Mouse (Mus musculus) liver, adult (tissue): Measurements from ENCODE around the gene Ebf3.

Experiments used
- GATA4 ChIP-seq: IDR thresholded peaks from 2 replicates; pipeline ENCODE4 v1.6.1; 2014; ENCODE audit warnings: mild to moderate bottlenecking, low read length; ENCODE audit not compliant: insufficient replicate concordance

Gene Ebf3

DNA sequence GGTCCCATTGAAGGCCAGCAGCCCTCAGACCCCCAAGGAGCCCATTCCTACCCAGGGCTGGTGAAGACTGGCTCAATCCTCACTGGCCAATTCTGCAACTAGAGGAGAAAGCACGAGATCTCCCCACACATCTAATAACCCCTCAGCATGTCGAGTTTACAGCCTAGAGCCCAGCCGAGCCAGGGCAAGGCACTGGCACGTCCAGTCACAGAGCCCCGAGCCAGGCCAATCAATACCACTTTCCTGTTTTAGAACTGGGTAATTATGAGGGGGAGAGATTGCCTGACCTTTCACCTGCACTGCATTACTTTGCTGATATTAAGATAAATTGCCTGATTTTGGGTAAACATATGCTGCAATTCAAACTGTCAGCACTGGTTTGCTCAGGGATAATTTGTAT is 105.7 kb downstream of the Ebf3 start:
- TF ChIP-seq GATA4: no peak

GRCm38 (mm10) chr7:137206770-137207285 is 107.4 kb downstream of the Ebf3 start:
- no peak for TF ChIP-seq GATA4

DNA sequence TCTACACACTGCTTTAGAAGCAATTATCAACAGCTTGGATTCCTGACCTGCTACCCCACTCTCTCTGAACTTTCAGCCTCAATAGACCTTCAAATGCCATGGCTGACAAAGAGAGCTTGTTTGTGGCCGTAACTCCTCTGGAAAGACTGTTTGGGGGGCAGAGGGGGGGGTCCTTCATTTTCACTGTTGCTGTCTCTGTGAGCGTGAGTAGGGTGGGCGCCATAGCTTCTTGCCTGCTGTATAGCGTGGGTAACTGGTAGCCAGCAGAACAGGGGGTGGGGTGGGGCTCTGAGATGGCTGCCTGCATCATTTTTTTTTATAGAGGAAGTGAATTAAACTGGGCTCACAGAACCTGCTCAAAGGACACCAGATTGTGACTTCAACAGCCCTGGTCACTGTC is 114.7 kb downstream of the Ebf3 start:
- TF ChIP-seq GATA4: no peak

DNA sequence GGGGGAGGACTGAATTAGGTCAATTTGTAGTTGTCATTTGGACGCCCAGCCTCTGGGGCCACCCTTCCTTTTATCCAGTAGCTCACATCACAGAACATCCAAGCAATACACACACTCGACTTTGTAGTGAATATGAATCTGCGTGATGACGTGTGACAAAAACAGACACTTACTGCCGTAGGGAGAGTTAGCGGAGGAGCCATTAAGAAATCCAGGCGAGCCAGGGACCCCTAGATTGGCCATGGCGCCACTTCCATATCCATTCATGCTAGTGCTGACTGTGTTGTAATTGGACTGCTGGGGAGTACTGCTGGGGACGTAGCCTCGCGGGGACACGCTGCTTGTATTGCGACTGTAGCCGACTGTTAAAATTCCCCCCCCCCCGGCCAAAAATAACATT is 115.3 kb downstream of the Ebf3 start:
- TF ChIP-seq GATA4: no peak

DNA sequence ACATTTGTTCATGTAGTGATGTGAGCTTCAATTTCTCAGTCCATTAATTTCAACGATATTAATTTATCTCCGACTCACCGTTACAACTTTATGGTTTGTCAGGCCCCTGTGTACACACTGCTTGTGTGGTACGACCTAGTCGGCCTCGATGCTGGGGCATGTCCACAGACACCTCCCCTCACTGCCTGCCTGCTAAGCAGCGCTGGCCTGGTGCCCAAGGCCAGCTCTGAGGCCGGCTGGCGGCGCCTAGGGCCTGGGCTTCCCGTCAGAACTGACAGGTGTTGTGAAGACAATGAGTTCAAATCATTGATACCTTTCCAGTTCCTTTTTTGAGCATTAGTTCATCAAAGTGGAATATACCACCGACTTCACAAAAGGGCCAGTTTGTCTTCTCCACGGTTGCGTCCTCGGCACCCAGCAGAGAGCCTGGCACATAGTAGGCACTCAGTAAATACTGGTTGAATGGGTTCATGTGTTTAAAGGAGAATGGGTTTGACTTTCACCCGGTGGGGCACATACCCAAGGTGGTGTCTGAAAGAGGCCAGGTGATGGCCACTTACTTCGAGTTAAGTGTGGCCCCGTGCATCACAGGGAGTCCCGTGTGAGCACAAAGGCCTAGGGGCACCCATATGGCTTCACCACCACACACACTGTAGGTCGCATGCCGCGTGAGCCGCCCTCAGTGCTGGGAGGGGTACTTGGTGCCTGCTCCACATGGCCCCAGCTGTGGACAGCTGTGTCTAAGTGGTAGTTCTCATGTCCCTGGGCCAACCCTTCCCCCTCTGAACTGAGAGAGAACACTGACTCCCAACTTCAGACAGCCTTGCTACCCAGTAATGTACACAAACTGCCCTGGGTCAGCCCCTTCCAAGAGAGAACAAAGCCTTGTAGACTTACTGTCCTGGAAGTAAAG is 116.9 kb downstream of the Ebf3 start:
- TF ChIP-seq GATA4: no peak

DNA sequence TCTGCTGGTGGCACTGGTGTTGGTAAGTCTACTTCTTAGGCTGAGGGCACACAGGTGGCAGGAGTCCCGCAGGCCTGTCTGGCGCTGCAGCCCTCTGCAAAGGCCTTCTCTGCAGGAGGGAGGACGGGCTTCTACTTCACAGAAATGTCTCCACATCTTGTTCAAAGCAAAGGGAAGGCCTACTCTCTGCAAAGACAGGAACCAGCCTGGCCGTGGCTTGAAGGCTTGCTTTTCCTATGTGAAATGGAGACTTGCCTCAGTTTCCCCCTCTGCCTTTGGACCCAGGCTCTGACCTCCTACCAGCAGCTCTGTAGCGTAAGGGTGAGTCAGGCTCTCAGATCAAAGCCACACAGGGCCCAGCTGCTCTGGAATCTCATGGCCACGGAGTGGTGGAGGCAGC is 117.7 kb downstream of the Ebf3 start:
- TF ChIP-seq GATA4: no peak

DNA sequence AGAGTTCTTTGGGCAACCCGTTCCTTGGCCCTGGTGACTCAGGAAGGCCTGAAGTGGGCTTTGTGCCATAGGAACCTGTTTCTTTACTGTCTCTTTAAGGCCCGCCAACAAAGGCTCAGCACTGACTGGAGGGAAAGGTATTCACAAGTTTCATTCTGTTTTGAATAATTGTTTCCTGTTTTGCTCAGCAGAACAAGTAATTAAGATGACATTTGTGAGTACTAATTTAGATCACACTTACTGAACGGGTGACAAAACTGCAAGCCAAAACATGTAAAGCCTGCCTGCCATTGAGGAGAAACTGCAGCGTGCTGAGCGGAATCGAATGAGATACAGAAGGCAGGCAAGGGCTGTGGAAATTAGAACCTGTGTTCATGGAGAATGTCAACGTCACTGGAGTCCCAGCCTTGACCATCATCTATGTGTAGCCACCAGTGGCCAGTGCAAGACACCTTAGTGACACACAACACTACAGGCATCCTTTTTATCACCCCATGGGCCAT is 121.4 kb downstream of the Ebf3 start:
- no peak for TF ChIP-seq GATA4

DNA sequence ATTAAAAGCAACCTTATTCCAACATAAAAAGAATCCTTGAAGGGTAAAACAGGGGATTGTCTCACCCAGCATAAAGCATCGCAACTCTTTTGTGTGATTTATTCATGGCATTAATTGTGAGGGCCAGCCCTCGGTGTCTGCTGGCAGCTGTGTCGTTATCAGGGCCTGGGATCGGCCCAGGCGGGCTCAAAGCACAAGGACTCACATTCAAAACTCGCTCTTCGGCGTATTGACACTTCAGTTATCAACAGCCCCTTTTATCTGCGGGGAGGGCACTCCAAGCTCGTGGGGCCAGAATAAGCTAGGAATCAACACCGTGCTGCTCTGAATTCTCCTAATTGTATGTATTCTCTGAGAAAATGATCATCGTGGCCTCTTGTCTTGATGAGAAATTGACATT is 122.4 kb downstream of the Ebf3 start:
- no peak for TF ChIP-seq GATA4

GRCm38 (mm10) chr7:137172278-137172677 is 142.0 kb downstream of the Ebf3 start:
- TF ChIP-seq GATA4: no peak

- TF ChIP-seq GATA4: no peak
Measured at GRCm38 (mm10) chr7:137159086-137159485, 155.2 kb downstream of the Ebf3 start.

DNA sequence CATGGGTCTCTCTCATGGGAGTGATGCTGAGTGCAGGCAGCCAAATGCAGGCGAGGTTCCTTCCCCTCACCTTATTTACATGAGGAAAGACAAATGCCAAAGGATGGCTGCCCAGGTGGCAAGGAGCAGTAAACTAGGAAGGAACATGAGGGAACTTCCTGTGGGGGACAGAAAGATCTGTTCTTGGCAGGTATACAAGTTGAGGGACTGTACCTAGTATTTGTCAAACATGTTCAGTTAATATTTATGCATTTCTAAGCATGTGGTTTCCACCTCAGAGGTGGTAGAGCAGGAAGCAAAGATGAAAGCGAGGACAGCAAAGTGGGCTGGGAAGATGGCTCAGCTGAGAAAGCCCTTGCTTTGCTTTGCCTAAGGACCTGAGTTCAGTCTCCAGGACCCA is 159.6 kb downstream of the Ebf3 start:
- no peak for TF ChIP-seq GATA4

GRCm38 (mm10) chr7:137151854-137152253 is 162.4 kb downstream of the Ebf3 start:
- TF ChIP-seq GATA4: no peak

DNA sequence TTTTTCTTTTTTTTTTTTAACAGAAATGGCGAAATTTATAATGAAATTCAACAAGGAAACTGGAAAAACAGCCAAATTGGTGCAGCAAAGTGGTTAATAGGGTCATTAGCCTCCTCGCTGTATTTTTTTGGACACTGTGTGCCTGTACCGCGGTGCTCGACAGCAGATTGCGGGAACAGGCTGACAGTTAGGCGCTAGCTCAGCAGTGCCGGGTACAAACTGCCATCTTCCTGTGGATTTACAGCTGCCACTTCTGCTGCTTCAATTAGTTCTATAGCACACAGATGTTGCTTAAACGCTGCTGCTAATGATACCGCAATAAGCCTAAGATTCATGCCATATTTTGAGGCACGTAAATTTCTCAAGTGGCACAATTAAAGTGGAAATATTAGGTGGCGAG is 167.1 kb downstream of the Ebf3 start:
- no peak for TF ChIP-seq GATA4
